Mouse (Mus musculus) intestine, embryonic 14.5 days (tissue): ENCODE measurements around the gene Skida1. TPM values are rescaled to one million over a fixed set of nuclear protein-coding genes. Genes with fewer than 3 reads are reported as not detected.

Source experiments
- ATAC-seq: fragments of 200-750 bp; cut with Nextera tagmentation; replicated peaks from 2 replicates; pipeline ENCODE4 v1.8.0; 2017; ENCODE audit warnings: low read depth, moderate number of reproducible peaks, moderate TSS enrichment, moderate library complexity; ENCODE audit not compliant: low FRiP score, low TSS enrichment
- DNase-seq: peaks from one replicate; pipeline ENCODE4 v3.0.0-alpha.2; 2018; ENCODE audit warnings: low spot score
- H3K27ac ChIP-seq: fragments of 300-500 bp; sonication (generic); 2 replicates; pipeline ENCODE4 v1.5.1; 2014; ENCODE audit warnings: low read depth, mild to moderate bottlenecking, control low read depth
- H3K27me3 ChIP-seq: fragments of 300-500 bp; sonication (generic); replicated peaks from 2 replicates; pipeline ENCODE4 v1.6.1; 2014; ENCODE audit warnings: low read length, control low read depth; ENCODE audit not compliant: control insufficient read depth, insufficient read depth
- H3K36me3 ChIP-seq: fragments of 300-500 bp; sonication (generic); 2 replicates; pipeline ENCODE4 v1.6.1; 2014; ENCODE audit warnings: low read length, control low read depth; ENCODE audit not compliant: control insufficient read depth, insufficient read depth
- H3K4me1 ChIP-seq: fragments of 300-500 bp; sonication (generic); replicated peaks from 2 replicates; pipeline ENCODE4 v1.6.1; 2014; ENCODE audit warnings: low read length, control low read depth, mixed read lengths; ENCODE audit not compliant: control insufficient read depth, insufficient read depth
- H3K4me2 ChIP-seq: fragments of 300-500 bp; sonication (generic); 2 replicates; pipeline ENCODE4 v1.6.1; 2014; ENCODE audit warnings: low read length
- H3K4me3 ChIP-seq: fragments of 300-500 bp; sonication (generic); 2 replicates; pipeline ENCODE4 v1.5.1; 2014; ENCODE audit warnings: low read depth, low read length, control low read depth, mixed read lengths
- H3K9ac ChIP-seq: fragments of 300-500 bp; sonication (generic); 2 replicates; pipeline ENCODE4 v1.6.1; 2014; ENCODE audit warnings: mild to moderate bottlenecking, low read length
- H3K9me3 ChIP-seq: fragments of 300-500 bp; sonication (generic); 2 replicates; pipeline ENCODE4 v1.6.1; 2016; ENCODE audit warnings: low read length, control low read depth; ENCODE audit not compliant: control insufficient read depth
- WGBS: fragments of 180-500 bp; shearing (Covaris S2); extraction: QIAGEN DNeasy Blood & Tissue Kit; methylation state at CpG from one replicate; pipeline ENCODE4 v1.1.7; 2014; 5-methylcytosine and 5-hydroxymethylcytosine counted together
- polyA plus RNA-seq: library from polyadenylated mRNA; unstranded; fragments of >200 nt; fragmentation: Nextera tagmentation; extraction: Ambion mirVana; gene quantifications from 2 replicates; pipeline ENCODE4 v1.2.1, GENCODE M21; 2014

Gene Skida1
- polyA plus RNA-seq, 1 experiment from 2014 or later, result 3.3 TPM

DNA sequence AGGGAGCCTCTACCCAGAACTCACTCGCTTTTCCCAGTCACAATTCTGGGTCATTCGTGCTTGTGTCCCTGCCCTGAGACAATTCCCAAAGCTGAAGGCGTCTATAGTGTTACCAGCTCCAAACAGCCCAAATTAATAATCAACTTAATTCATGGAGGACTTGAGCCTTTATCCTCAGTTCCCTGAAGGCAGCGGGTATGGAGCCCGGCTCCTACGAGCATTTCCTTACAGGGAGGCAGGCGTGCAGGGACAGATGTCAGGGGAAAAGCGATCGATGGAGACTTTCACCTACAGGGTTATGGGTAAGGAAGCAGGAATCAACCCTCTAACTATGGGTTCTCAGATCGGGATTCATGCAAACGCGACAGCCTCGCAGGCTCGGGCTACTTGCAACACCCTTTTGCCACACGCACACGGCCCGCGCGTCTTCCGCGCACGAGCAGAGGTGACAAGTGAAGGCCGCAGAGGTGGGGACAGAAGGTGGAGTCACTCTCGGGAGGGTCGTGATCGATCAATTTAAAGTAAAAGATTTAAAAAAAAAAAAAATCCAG lies 17.5 kb downstream of the Skida1 start:
- H3K27me3 ChIP-seq, result no peaks in the 10 kb centered on the region
- H3K4me1 ChIP-seq, result peaks cover 26% of the 10 kb centered on the region
- no peaks in the 10 kb centered on the region for H3K9me3 ChIP-seq
- no peak overlapping the region for H3K27ac ChIP-seq
- H3K9ac ChIP-seq, result peak overlapping the region; percentile 79
- peak overlapping the region; percentile 31 for H3K4me3 ChIP-seq
- ATAC-seq, result no peak
- peak overlapping the region; percentile 94 for H3K4me2 ChIP-seq
- H3K36me3 ChIP-seq, result no peaks in the 10 kb centered on the region
- peak; percentile 87 for DNase-seq
- WGBS, result 10% methylated on average over 26 of the region's 26 CpGs

DNA sequence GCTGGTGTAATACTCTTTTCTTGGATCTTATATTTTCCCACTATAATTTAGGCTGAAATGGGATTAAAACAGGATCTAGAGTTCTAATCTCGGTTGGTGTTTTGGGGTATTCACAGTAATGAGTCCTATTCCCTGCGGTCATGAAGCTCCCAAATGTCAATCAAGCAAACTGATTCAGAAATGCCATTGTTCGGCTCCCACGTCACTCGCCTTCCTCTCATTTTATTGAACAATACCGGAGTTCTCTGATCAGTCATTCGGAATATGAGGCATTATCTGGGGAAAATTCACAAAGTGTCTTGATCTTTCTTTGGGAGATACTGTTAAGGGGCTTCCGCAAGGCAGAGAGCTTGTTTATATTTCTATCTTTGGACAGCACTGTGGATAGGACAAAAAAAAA lies 18.3 kb downstream of the Skida1 start:
- no peak overlapping the region for H3K9ac ChIP-seq
- H3K4me3 ChIP-seq, result no peak overlapping the region
- H3K4me1 ChIP-seq, result peaks cover 26% of the 10 kb centered on the region
- H3K27ac ChIP-seq, result no peak overlapping the region
- no peak for ATAC-seq
- no peaks in the 10 kb centered on the region for H3K27me3 ChIP-seq
- 70% methylated on average over 8 of the region's 8 CpGs for WGBS
- no peaks in the 10 kb centered on the region for H3K9me3 ChIP-seq
- DNase-seq, result no peak
- H3K36me3 ChIP-seq, result no peaks in the 10 kb centered on the region
- peak overlapping the region; percentile 94; the same call in 1 of the 2 replicates for H3K4me2 ChIP-seq

DNA sequence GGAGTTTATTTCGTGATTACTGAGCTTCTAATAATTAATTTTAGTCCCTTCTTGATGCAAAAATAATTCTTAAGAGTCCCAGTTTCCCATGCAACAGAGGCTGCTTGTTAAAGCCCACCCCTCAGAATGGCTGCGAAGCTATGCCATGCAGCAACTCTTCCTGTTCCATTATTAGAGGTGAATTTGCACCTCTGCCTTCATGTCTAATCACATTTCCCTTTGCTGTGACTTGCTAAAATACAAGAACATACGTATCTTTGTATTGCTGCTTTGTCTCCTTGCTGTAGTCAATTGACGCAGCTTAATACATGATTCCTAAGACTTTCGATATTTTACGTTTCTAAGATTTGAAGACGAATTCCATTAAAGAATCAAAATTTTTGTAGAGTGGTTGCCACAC lies 19.2 kb downstream of the Skida1 start:
- no peak overlapping the region for H3K4me3 ChIP-seq
- no peaks in the 10 kb centered on the region for H3K36me3 ChIP-seq
- WGBS, result 87% methylated on average over 7 of the region's 7 CpGs
- H3K4me1 ChIP-seq, result peaks cover 26% of the 10 kb centered on the region
- H3K4me2 ChIP-seq, result no peak overlapping the region
- no peaks in the 10 kb centered on the region for H3K27me3 ChIP-seq
- H3K9ac ChIP-seq, result no peak overlapping the region
- DNase-seq (no peak), ATAC-seq (no peak)
- no peaks in the 10 kb centered on the region for H3K9me3 ChIP-seq
- H3K27ac ChIP-seq, result no peak overlapping the region

DNA sequence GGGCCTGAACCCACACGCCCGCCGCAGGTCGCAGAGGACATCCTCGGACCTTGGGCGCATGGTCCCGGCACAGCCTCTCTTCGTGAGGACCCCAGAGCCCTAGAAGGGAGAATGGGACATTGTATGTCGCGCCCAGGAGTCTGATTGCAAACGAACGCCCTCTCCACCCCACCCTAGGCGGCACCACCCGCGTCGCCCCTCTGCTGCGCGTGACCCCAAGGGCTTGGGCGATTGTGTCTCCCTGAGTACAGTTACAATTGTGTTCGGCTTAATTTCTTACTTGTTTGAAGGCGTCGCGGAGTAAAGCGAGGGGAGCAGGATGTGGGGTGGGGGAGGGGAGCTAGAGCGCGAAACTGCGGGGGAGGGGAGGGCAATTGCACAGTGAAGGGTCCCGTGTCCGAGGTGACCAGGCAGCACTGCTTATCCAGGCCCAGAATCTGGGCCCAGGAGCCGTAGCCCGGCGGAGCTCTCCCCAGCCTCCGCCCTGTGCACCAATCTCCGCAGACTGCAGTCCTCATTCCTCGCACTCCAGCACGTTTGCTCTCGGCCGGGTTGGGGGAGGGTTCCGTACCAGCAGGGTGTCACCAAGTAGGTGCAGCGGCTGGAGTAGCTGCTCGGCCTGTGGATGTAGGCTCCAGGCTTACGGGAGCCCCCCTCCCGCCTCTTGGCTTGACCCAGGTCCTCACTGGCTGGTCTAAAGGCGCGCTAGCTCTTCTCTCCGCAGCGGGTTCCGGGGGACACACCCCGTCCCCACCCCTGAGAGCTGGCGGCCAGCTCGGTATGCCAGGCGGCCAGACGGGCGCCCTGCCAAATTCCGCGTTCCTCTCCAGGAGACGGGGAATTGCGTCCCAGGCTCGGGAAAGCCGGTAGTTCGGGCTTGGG lies 20.5 kb downstream of the Skida1 start:
- H3K27me3 ChIP-seq, result no peaks in the 10 kb centered on the region
- H3K4me1 ChIP-seq, result peaks cover 26% of the 10 kb centered on the region
- no peaks in the 10 kb centered on the region for H3K36me3 ChIP-seq
- peak overlapping the region; percentile 99 for H3K27ac ChIP-seq
- H3K4me2 ChIP-seq, result peak overlapping the region; percentile 92
- DNase-seq (peak; percentile 95), ATAC-seq (peak; percentile 65)
- peak overlapping the region; percentile 91 for H3K9ac ChIP-seq
- under 1% methylated on average over 61 of the region's 61 CpGs for WGBS
- H3K4me3 ChIP-seq, result peak overlapping the region; percentile 52
- H3K9me3 ChIP-seq, result no peaks in the 10 kb centered on the region

GRCm38 (mm10) chr2:18027448-18028139 lies 21.3 kb downstream of the Skida1 start:
- H3K9ac ChIP-seq, result peak overlapping the region; percentile 91
- peaks cover 26% of the 10 kb centered on the region for H3K4me1 ChIP-seq
- WGBS, result under 1% methylated on average over 44 of the region's 44 CpGs
- ATAC-seq, result peak; percentile 91
- no peaks in the 10 kb centered on the region for H3K9me3 ChIP-seq
- no peaks in the 10 kb centered on the region for H3K36me3 ChIP-seq
- peak overlapping the region; percentile 99 for H3K27ac ChIP-seq
- peak overlapping the region; percentile 92 for H3K4me2 ChIP-seq
- peak overlapping the region; percentile 52 for H3K4me3 ChIP-seq
- no peaks in the 10 kb centered on the region for H3K27me3 ChIP-seq
- DNase-seq, result peak; percentile 97

GRCm38 (mm10) chr2:18026116-18026947 lies 22.5 kb downstream of the Skida1 start:
- H3K36me3 ChIP-seq, result no peaks in the 10 kb centered on the region
- H3K4me3 ChIP-seq, result peak overlapping the region; percentile 52
- H3K4me2 ChIP-seq, result peak overlapping the region; percentile 92
- no peaks in the 10 kb centered on the region for H3K9me3 ChIP-seq
- ATAC-seq (peak; percentile 32), DNase-seq (peak; percentile 85)
- peak overlapping the region; percentile 48 for H3K9ac ChIP-seq
- no peaks in the 10 kb centered on the region for H3K27me3 ChIP-seq
- 1% methylated on average over 44 of the region's 44 CpGs for WGBS
- H3K4me1 ChIP-seq, result peaks cover 15% of the 10 kb centered on the region
- H3K27ac ChIP-seq, result no peak overlapping the region; the same call in 1 of the 2 replicates

- no peaks in the 10 kb centered on the region for H3K36me3 ChIP-seq
- H3K4me2 ChIP-seq, result peak overlapping the region; percentile 92
- no peak for ATAC-seq
- no peaks in the 10 kb centered on the region for H3K27me3 ChIP-seq
- H3K4me3 ChIP-seq, result peak overlapping the region; percentile 52
- peak overlapping the region; percentile 48 for H3K9ac ChIP-seq
- WGBS, result 4% methylated on average over 14 of the region's 14 CpGs
- H3K9me3 ChIP-seq, result no peaks in the 10 kb centered on the region
- no peak overlapping the region for H3K27ac ChIP-seq
- H3K4me1 ChIP-seq, result peaks cover 10% of the 10 kb centered on the region
- DNase-seq, result peak; percentile 78
Measured at GRCm38 (mm10) chr2:18025781-18026115, 23.1 kb downstream of the Skida1 start.

- H3K36me3 ChIP-seq, result no peaks in the 10 kb centered on the region
- H3K27ac ChIP-seq, result no peak overlapping the region
- no peak overlapping the region for H3K9ac ChIP-seq
- no peak overlapping the region for H3K4me3 ChIP-seq
- peak overlapping the region; percentile 92; the same call in 1 of the 2 replicates for H3K4me2 ChIP-seq
- H3K9me3 ChIP-seq, result no peaks in the 10 kb centered on the region
- H3K4me1 ChIP-seq, result peaks cover 5% of the 10 kb centered on the region
- DNase-seq (no peak), ATAC-seq (no peak)
- H3K27me3 ChIP-seq, result no peaks in the 10 kb centered on the region
- 76% methylated on average over 5 of the region's 5 CpGs for WGBS
Measured at GRCm38 (mm10) chr2:18025116-18025515, 23.7 kb downstream of the Skida1 start.
